Mouse (Mus musculus) thymus, postnatal 25 days (tissue): Measurements from ENCODE around the gene Mixl1.
A peak's percentile ranks its signal among the peaks of the same experiment; 100 is the strongest.

Source experiments
- DNase-seq: peaks from one replicate; pipeline ENCODE4 v3.0.0; 2022

Gene Mixl1

GRCm38 (mm10) chr1:180696626-180697352 is at the start of gene Mixl1:
TSS of gene Mixl1 (minus strand) at chr1:180697034.
- peak; percentile 39 for DNase-seq

- no peak for DNase-seq
Measured at GRCm38 (mm10) chr1:180729231-180729630, 32.4 kb upstream of the Mixl1 start.

- no peak for DNase-seq
Measured at GRCm38 (mm10) chr1:180726183-180726582, 29.3 kb upstream of the Mixl1 start.

DNA sequence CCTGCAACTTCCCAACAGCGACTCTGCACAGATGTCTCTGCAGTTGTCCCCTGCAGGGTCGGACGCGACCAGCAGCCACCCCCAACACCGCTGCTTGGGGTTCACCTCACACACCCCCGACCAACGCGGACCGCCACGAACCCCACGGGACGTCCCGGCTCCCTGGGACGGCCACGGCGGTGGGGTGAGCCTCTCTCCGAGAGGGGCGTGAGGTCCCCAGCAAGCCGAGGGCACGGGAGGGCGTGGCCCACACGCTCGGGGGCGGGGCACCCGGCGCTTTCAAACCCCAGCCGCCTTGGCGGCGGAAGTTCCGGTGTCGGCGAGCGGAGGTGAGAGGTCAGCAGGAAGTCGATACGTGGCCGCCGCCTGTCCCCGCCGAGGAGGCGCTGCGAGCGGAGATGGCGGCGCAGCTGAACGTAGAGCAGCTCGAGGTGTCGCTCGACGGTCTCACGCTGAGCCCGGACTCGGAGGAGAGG is 28.9 kb upstream of the Mixl1 start, which contains the start of gene Acbd3:
Acbd3 (plus strand) TSS at position 340 of the 476 bp plus-strand sequence.
- peak; percentile 96 for DNase-seq

- peak; percentile 54 for DNase-seq
Measured at GRCm38 (mm10) chr1:180723701-180724238, 26.9 kb upstream of the Mixl1 start.

GRCm38 (mm10) chr1:180722608-180723007 is 25.8 kb upstream of the Mixl1 start:
- DNase-seq, result no peak

GRCm38 (mm10) chr1:180719951-180720689 is 23.3 kb upstream of the Mixl1 start:
- peak; percentile 92 for DNase-seq

GRCm38 (mm10) chr1:180719483-180719882 is 22.6 kb upstream of the Mixl1 start:
- no peak for DNase-seq

DNA sequence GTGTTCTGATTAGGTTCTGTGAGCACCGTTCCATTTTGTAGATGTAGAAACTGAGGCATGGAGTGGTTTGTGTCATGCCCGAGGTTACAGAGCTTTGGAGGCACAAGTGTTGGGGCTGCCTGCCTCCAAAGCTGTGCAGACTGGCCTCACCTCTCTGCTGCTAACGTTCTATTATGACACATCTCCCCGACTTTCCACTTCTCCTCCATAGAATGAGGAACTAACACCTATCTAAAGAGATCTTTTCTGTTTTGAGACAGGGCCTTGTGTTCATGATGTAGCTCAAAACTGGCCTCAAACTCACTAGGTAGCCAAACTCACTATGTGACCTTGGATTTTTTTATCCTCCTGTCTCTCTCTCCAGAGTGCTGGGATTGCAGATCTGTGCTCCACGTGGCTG is 21.9 kb upstream of the Mixl1 start:
- no peak for DNase-seq

- DNase-seq, result no peak
Measured at GRCm38 (mm10) chr1:180708935-180709776, 12.3 kb upstream of the Mixl1 start.

- no peak for DNase-seq
Measured at GRCm38 (mm10) chr1:180707813-180708212, 11.0 kb upstream of the Mixl1 start.

DNA sequence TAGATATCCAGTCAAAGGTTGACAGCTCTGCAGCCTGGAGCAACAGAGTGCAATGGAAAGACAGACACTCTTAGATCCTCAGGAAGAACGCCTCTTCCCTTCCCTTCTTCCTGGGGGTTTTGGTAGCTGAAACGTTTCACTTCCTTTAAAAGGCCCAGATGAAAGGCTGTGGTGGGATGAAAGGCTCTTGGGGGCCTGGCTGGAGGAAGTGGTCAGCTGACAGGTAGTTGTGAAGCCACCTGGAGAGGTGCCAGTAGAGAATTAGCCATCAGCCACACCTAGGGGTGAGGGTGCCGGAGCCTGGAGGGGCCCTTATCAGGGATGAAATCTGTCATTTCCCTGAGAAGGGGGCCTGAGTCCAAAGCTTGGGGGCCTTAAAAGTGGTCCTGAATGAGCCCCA is 10.5 kb upstream of the Mixl1 start:
- DNase-seq, result no peak

GRCm38 (mm10) chr1:180703400-180703799 is 6.6 kb upstream of the Mixl1 start:
- peak; percentile 47 for DNase-seq

DNA sequence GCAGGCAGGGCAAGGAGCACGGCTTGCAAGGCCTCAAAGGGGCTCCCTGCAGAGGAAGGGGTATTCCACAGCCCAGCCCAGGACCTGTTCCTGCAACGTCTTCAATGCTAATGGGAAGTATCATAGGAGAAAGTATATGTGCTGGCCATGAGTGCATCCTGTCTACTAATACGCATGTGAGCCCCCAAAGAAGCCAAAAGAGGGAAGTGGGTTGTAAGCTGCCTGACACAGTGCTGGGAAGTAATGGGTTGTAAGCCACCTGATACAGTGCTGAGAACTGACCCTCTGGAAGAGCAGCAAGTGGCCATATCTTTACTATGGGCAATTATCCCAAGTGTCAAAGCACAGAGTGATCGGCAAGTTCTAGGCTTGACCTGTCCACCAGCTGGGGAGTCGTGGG is 1.2 kb upstream of the Mixl1 start:
- DNase-seq, result no peak

- DNase-seq, result no peak
Measured at GRCm38 (mm10) chr1:180691284-180691683, 5.5 kb downstream of the Mixl1 start.
